Mouse (Mus musculus): ENCODE data around the gene Ube2q2.

- no peak for TF ChIP-seq CTCF (IDR thresholded peaks at IDR 0.05; ENCODE audit: control insufficient read depth, insufficient read depth, insufficient replicate concordance, low read depth, low read length)
- no peak for TF ChIP-seq POLR2A (IDR thresholded peaks at IDR 0.05; ENCODE audit: control insufficient read depth, low read depth, low read length)
Observed at GRCm38 (mm10) chr9:55213396-55213795, 64.7 kb downstream of the Ube2q2 start.

Data from testis, adult 2 months (tissue).